26 mouse cellular contexts compared by ENCODE assay signal in genomic region chr16:57534365-57534764, GRCm38 (mm10).
DNase-seq lines count a peak whose midpoint lies in the region; ATAC-seq lines count a peak whose summit lies in the region.
"Had no signal": no experiment of that assay in that cellular context is flagged by ENCODE, and none has a peak within 500 bp of the region (broad histone marks: within the 10 kb centered on the region; RNA-seq: fewer than 3 reads in every experiment).

No protein-coding gene starts in this region.

- H3K79me2 ChIP-seq in macrophage (ENCODE audit: inconsistent target): no peaks in the 10 kb centered on the region

- no peak overlapping the region for H3K4me3 ChIP-seq in macrophage (ENCODE audit: inconsistent target)
- H3K4me3 ChIP-seq in hindbrain, embryonic 11.5 days (ENCODE audit: low read depth, low read length): no peak overlapping the region
- H3K4me3 ChIP-seq: gastrocnemius, adult 2 months; heart, embryonic 12.5 days; heart, embryonic 15.5 days; hindbrain, embryonic 12.5 days; hindbrain, embryonic 15.5 days; intestine, embryonic 15.5 days had no signal

- H3K27me3 ChIP-seq in splenic B cell, adult 2 months (ENCODE audit: control insufficient read depth, insufficient read depth, low read length, poor library complexity, severe bottlenecking): no peaks in the 10 kb centered on the region
- no peaks in the 10 kb centered on the region for H3K27me3 ChIP-seq in hindbrain, embryonic 11.5 days (ENCODE audit: control insufficient read depth, insufficient read depth, low read length)
- H3K27me3 ChIP-seq: heart, embryonic 12.5 days; heart, embryonic 15.5 days; hindbrain, embryonic 12.5 days; hindbrain, embryonic 15.5 days; intestine, embryonic 15.5 days had no signal

- DNase-seq in A20 (ENCODE audit: low read depth, low spot score): peak; percentile 58
- DNase-seq in splenic B cell, adult 2 months (ENCODE audit: low read depth, low spot score): peak; percentile 63
- DNase-seq in right cerebral cortex, postnatal 4 days: no peak
- DNase-seq in hindbrain, embryonic 11.5 days (ENCODE audit: low spot score): no peak
- DNase-seq: adrenal gland, adult 2 months; adrenal gland, postnatal 14 days; cerebellum, adult 11-12 months; cerebellum, adult 8-10 months; cerebellum, postnatal 10 days; cerebellum, postnatal 36 days; forebrain, postnatal 0 days; gastrocnemius, adult 2 months; gastrocnemius, postnatal 14 days; heart, adult 18-20 months; heart, postnatal 10 days; heart, postnatal 36 days had no signal

- no peaks in the 10 kb centered on the region for H3K9me3 ChIP-seq in hindbrain, embryonic 11.5 days (ENCODE audit: control insufficient read depth, low read length)
- H3K9me3 ChIP-seq: G1E; heart, embryonic 12.5 days; heart, embryonic 15.5 days; hindbrain, embryonic 12.5 days; hindbrain, embryonic 15.5 days; intestine, embryonic 15.5 days had no signal

- H3K4me1 ChIP-seq in hindbrain, embryonic 11.5 days (replicated peaks; ENCODE audit: control insufficient read depth, insufficient read depth, low read length): no peaks in the 10 kb centered on the region
- H3K4me1 ChIP-seq: heart, embryonic 15.5 days; hindbrain, embryonic 12.5 days; intestine, embryonic 15.5 days had no signal

- 0 out of 2 replicates have a peak overlapping the region, but pooled peaks have one; percentile 10 for H3K27ac ChIP-seq in macrophage
- H3K27ac ChIP-seq in hindbrain, embryonic 11.5 days (ENCODE audit: low read depth, low read length): no peak overlapping the region
- H3K27ac ChIP-seq: gastrocnemius, adult 2 months; heart, embryonic 15.5 days; hindbrain, embryonic 12.5 days; hindbrain, embryonic 15.5 days; intestine, embryonic 15.5 days had no signal

- H3K4me2 ChIP-seq in hindbrain, embryonic 11.5 days (replicated peaks; ENCODE audit: low read depth, low read length): no peak overlapping the region
- H3K4me2 ChIP-seq: heart, embryonic 12.5 days; heart, embryonic 15.5 days; hindbrain, embryonic 12.5 days; hindbrain, embryonic 15.5 days; intestine, embryonic 15.5 days had no signal

- 0% methylated on average over 1 of the region's 1 CpGs for WGBS in macrophage (ENCODE audit: missing documents)
- WGBS in hindbrain, embryonic 11.5 days: 89% methylated on average over 1 of the region's 1 CpGs

- no peak overlapping the region for H3K9ac ChIP-seq in hindbrain, embryonic 11.5 days (ENCODE audit: low read depth, low read length)
- H3K9ac ChIP-seq: forebrain, postnatal 0 days; heart, embryonic 12.5 days; heart, embryonic 15.5 days; hindbrain, embryonic 12.5 days; hindbrain, embryonic 15.5 days; intestine, embryonic 15.5 days had no signal

- H3K36me3 ChIP-seq in macrophage (ENCODE audit: inconsistent target): no peaks in the 10 kb centered on the region
- H3K36me3 ChIP-seq in splenic B cell, adult 2 months (ENCODE audit: control insufficient read depth, insufficient read depth, low read length, poor library complexity, severe bottlenecking): no peaks in the 10 kb centered on the region
- H3K36me3 ChIP-seq in hindbrain, embryonic 11.5 days (ENCODE audit: control insufficient read depth, insufficient read depth, low read length): no peaks in the 10 kb centered on the region
- H3K36me3 ChIP-seq: heart, embryonic 12.5 days; heart, embryonic 15.5 days; hindbrain, embryonic 12.5 days; hindbrain, embryonic 15.5 days; intestine, embryonic 15.5 days had no signal

- ATAC-seq in common myeloid progenitor, adult 5-6 weeks (replicated peaks; ENCODE audit: low read depth, poor library complexity, severe bottlenecking): peak; percentile 64
- ATAC-seq in erythroid progenitor cell, adult 5-6 weeks (replicated peaks; ENCODE audit: low FRiP score, poor library complexity, severe bottlenecking): no peak
- ATAC-seq in hindbrain, embryonic 11.5 days (ENCODE audit: low FRiP score): no peak
- ATAC-seq: forebrain, embryonic 14.5 days; forebrain, postnatal 0 days; intestine, embryonic 15.5 days had no signal

Comparison
In these comparisons a context has a peak if more than half of its experiments do, and no peak if none do; other contexts are left out.
1. DNase-seq: peak in A20 (single experiment) and splenic B cell, adult 2 months (single experiment); none in right cerebral cortex, postnatal 4 days (single experiment) and hindbrain, embryonic 11.5 days (single experiment).